Mouse (Mus musculus): ENCODE data around the gene Slx1b. TPM values are rescaled to one million over a fixed set of nuclear protein-coding genes. Genes with fewer than 3 reads are reported as not detected.
A peak's percentile ranks its signal among the peaks of the same experiment; 100 is the strongest.

Slx1b gene
- total RNA-seq, 2 experiments from 2014 or later: 2.1 to 3.6 TPM

GRCm38 (mm10) chr7:126704121-126704980 lies 8.8 kb upstream of the Slx1b start:
- peak; percentile 58 to 65 for DNase-seq
- intact Hi-C loops (cut with DNase I): no loop called here

GRCm38 (mm10) chr7:126703757-126704077 lies 8.1 kb upstream of the Slx1b start:
- intact Hi-C loops (cut with DNase I): no loop called here
- DNase-seq: no peak

- intact Hi-C loops (cut with DNase I): no loop called here
- no peak for DNase-seq
These were observed 7.5 kb upstream of the Slx1b start for GRCm38 (mm10) chr7:126702861-126703756.

GRCm38 (mm10) chr7:126702358-126702757 lies 6.8 kb upstream of the Slx1b start:
- intact Hi-C loops (cut with DNase I): no loop called here
- no peak for DNase-seq

GRCm38 (mm10) chr7:126701559-126702357 lies 6.2 kb upstream of the Slx1b start:
- DNase-seq: no peak
- intact Hi-C loops (cut with DNase I): no loop called here

- peak; percentile 83 for DNase-seq
- intact Hi-C loops (cut with DNase I): no loop called here
These were observed 5.5 kb upstream of the Slx1b start for GRCm38 (mm10) chr7:126701070-126701469.

GRCm38 (mm10) chr7:126700063-126701015 lies 4.8 kb upstream of the Slx1b start:
- no peak for DNase-seq
- intact Hi-C loops (cut with DNase I): no loop called here

GRCm38 (mm10) chr7:126697838-126698237 lies 2.3 kb upstream of the Slx1b start:
- intact Hi-C loops (cut with DNase I): loop anchor here (5.0 kb wide), 1 partner anchor 111 kb away; the partner anchor contains the start of gene Cln3

GRCm38 (mm10) chr7:126696886-126697285 lies 1.3 kb upstream of the Slx1b start:
- intact Hi-C loops (cut with DNase I): loop anchor here (5.0 kb wide), 1 partner anchor 110 kb away; the partner anchor contains the start of gene Cln3
- no peak for DNase-seq

More at GRCm38 (mm10) chr7:126697838-126698237, 2.3 kb upstream of the Slx1b start:
- DNase-seq: no peak

GRCm38 (mm10) chr7:126696303-126696702 lies 719 bp upstream of the Slx1b start:
- intact Hi-C loops (cut with DNase I): loop anchor here (5.0 kb wide), 1 partner anchor 109 kb away; the partner anchor contains the start of gene Cln3
- no peak for DNase-seq

- intact Hi-C loops (cut with DNase I): loop anchor here (5.0 kb wide), 1 partner anchor 108 kb away; the partner anchor contains the start of gene Cln3
- DNase-seq: peak; percentile 61 to 76
These were observed 373 bp downstream of the Slx1b start, which contains the start of gene Bola2 for GRCm38 (mm10) chr7:126695210-126695611. TSS of gene Bola2 (plus strand) at chr7:126695401.

- intact Hi-C loops (cut with DNase I): loop anchor here (5.0 kb wide), 1 partner anchor 107 kb away; the partner anchor contains the start of gene Cln3
- no peak for DNase-seq
These were observed 1.0 kb downstream of the Slx1b start for GRCm38 (mm10) chr7:126694441-126695051.

GRCm38 (mm10) chr7:126693781-126694180 lies 1.8 kb downstream of the Slx1b start:
- no peak for DNase-seq
- intact Hi-C loops (cut with DNase I): loop anchor here (2.0 kb wide), 1 partner anchor 55 kb away; no protein-coding TSS in a partner anchor

GRCm38 (mm10) chr7:126693256-126693655 lies 2.3 kb downstream of the Slx1b start:
- DNase-seq: peak; percentile 76 to 81
- intact Hi-C loops (cut with DNase I): loop anchor here (2.0 kb wide), 1 partner anchor 54 kb away; no protein-coding TSS in a partner anchor

GRCm38 (mm10) chr7:126692426-126692825 lies 3.2 kb downstream of the Slx1b start:
- intact Hi-C loops (cut with DNase I): loop anchor here (2.0 kb wide), 1 partner anchor 54 kb away; no protein-coding TSS in a partner anchor
- DNase-seq: no peak

- DNase-seq: no peak
- intact Hi-C loops (cut with DNase I): loop anchor here (2.0 kb wide), 1 partner anchor 53 kb away; no protein-coding TSS in a partner anchor
These were observed 3.9 kb downstream of the Slx1b start for GRCm38 (mm10) chr7:126691676-126692075.

- DNase-seq: no peak
- intact Hi-C loops (cut with DNase I): no loop called here
These were observed 4.8 kb downstream of the Slx1b start for GRCm38 (mm10) chr7:126690737-126691136.

GRCm38 (mm10) chr7:126689021-126689420 lies 6.6 kb downstream of the Slx1b start:
- intact Hi-C loops (cut with DNase I): no loop called here
- no peak for DNase-seq

Data from gastrocnemius, postnatal 36 days (tissue).